Mouse (Mus musculus): ENCODE results near the gene Olfr656. TPM values are rescaled to one million over a fixed set of nuclear protein-coding genes. Genes with fewer than 3 reads are reported as not detected.

Gene Olfr656
- not detected in 2 replicates for polyA plus RNA-seq (2016; fragmentation: Nextera tagmentation; extraction: Ambion mirVana)

DNA sequence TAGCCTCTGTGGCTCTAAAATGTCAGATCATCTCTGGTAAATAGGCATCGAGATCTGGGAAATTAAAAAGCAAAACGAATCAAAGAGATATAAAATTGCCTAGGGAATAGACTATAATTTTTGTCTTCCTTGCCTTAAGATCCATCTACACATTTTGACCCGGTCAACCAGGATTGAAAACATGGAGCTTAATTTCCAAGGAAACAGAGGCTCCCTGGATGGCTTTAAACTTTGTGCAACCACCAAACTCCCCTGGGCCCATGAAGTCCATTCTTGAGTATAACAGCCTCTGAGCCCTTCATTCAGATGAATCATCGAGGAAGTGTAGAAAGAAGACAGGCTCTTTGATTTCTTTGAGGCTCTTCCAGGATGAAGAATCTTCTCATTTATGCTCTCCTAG, at the start of gene Olfr656:
Gene Olfr656, plus strand, starts transcription at position 301 of the 400 bp plus-strand sequence.
- H3K36me3 ChIP-seq, result no peaks in the 10 kb centered on the region
- no peaks in the 10 kb centered on the region for H3K4me1 ChIP-seq
- no peaks in the 10 kb centered on the region for H3K9me3 ChIP-seq
- ATAC-seq (ENCODE audit: low FRiP score, low read depth), result no peak
- WGBS, result 66% methylated on average over 4 of the region's 4 CpGs
- no peaks in the 10 kb centered on the region for H3K27me3 ChIP-seq
- H3K27ac ChIP-seq (replicated peaks), result no peak within 1 kb of the TSS
- H3K9ac ChIP-seq (replicated peaks), result no peak within 1 kb of the TSS
- H3K4me3 ChIP-seq, result no peak within 1 kb of the TSS
- no peak within 1 kb of the TSS for H3K4me2 ChIP-seq (replicated peaks)

DNA sequence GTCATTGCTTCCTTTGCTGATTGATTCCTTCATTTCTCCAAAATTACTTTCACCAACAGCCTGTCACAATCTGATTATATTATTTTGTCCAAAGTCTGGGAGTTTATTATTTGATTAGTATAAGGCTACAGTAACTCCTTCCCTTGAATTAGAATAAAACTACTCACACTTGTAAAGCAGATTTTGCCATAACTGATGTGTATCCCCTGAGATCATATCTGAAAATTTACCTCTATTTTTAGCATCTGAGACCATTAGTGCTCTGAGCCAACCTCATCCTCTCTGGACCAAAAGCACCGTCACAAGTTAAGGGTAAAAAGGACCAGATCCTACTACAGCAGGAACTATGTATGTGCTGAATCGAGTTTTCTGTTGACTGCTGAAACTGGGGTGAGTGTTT, 36.7 kb upstream of the Olfr656 start, which contains the start of gene Olfr653:
Gene Olfr653, plus strand, starts transcription at position 301 of the 400 bp plus-strand sequence.
- no peak within 1 kb of the TSS for H3K4me2 ChIP-seq (replicated peaks)
- no peak within 1 kb of the TSS for H3K27ac ChIP-seq (replicated peaks)
- H3K27me3 ChIP-seq, result no peaks in the 10 kb centered on the region
- WGBS, result 80% methylated on average over 2 of the region's 2 CpGs
- no peak within 1 kb of the TSS for H3K4me3 ChIP-seq
- H3K9ac ChIP-seq (replicated peaks), result no peak within 1 kb of the TSS
- no peaks in the 10 kb centered on the region for H3K9me3 ChIP-seq
- no peak for ATAC-seq (ENCODE audit: low FRiP score, low read depth)
- H3K4me1 ChIP-seq, result no peaks in the 10 kb centered on the region
- H3K36me3 ChIP-seq, result no peaks in the 10 kb centered on the region

DNA sequence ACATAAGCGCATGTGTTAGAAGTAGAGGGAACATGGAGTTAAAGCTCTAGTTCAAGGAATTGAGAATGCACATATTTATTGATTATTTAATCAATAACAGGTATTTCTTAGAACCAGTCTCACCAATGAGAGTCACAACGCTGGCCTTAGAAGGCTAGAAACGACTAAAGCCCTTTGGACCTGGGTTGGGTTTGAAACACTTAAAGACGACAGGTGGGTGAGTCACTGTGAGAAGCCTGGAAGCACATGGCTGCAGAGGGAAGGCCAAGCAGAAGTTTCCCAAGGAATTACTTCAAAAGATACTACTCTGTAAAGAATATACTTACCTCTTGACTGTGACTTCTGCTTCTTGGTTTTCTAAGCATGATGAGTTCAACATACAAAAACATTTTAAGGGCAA, 32.9 kb upstream of the Olfr656 start:
- 90% methylated on average over 4 of the region's 4 CpGs for WGBS
- Histone ChIP-seq H3K27me3 (no peaks in the 10 kb centered on the region), H3K9ac (replicated peaks) (no peak overlapping the region), H3K36me3 (no peaks in the 10 kb centered on the region), H3K9me3 (no peaks in the 10 kb centered on the region), H3K4me3 (no peak overlapping the region), H3K4me2 (replicated peaks) (no peak overlapping the region), H3K4me1 (no peaks in the 10 kb centered on the region), H3K27ac (replicated peaks) (no peak overlapping the region)
- ATAC-seq (ENCODE audit: low FRiP score, low read depth), result no peak

DNA sequence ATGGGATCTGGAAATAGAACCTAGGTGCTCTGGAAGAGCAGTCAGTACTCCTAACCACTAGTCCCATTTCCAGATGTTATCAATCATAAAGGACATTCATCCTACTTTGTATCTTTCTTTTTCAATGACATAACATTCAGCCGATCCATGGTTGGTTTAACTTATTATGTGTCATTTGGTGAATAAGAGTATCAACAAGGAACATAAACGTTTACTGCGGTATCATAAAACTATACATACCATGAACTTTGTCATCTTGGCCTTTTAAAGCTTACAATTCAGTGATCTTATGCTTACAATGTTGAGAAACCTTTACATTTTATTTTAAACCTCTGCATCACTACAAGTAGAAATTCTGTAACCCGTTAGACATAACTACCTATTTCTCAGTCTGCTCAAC, 32.3 kb upstream of the Olfr656 start:
- H3K27me3 ChIP-seq, result no peaks in the 10 kb centered on the region
- H3K9ac ChIP-seq (replicated peaks), result no peak overlapping the region
- 92% methylated on average over 4 of the region's 4 CpGs for WGBS
- H3K36me3 ChIP-seq, result no peaks in the 10 kb centered on the region
- H3K4me3 ChIP-seq, result no peak overlapping the region
- H3K27ac ChIP-seq (replicated peaks), result no peak overlapping the region
- no peak for ATAC-seq (ENCODE audit: low FRiP score, low read depth)
- no peaks in the 10 kb centered on the region for H3K9me3 ChIP-seq
- H3K4me2 ChIP-seq (replicated peaks), result no peak overlapping the region
- no peaks in the 10 kb centered on the region for H3K4me1 ChIP-seq

DNA sequence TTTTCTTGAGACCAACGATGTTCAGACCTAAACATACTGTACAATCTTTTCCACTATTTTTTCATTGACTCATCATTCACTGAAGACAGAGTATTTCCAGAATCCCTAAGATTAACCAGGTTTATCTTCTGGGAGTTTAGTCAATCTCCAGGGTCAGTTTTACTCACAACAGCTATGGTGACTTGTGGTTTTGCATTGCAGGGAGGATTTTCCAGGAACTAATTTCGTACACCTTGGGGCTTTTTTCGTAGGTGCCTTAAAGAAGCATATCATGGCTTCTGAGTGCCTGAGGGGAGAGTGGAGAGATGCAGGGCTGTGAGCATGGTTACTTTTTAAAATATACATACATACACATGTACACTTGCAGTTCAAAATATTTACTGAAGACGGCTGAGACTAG, 27.0 kb upstream of the Olfr656 start, which contains the start of gene Olfr654:
Gene Olfr654, plus strand, starts transcription at position 301 of the 400 bp plus-strand sequence.
- no peak within 1 kb of the TSS for H3K4me2 ChIP-seq (replicated peaks)
- no peak for ATAC-seq (ENCODE audit: low FRiP score, low read depth)
- no peaks in the 10 kb centered on the region for H3K4me1 ChIP-seq
- no peaks in the 10 kb centered on the region for H3K36me3 ChIP-seq
- WGBS, result 93% methylated on average over 4 of the region's 4 CpGs
- H3K9me3 ChIP-seq, result no peaks in the 10 kb centered on the region
- no peak within 1 kb of the TSS for H3K9ac ChIP-seq (replicated peaks)
- H3K4me3 ChIP-seq, result no peak within 1 kb of the TSS
- no peaks in the 10 kb centered on the region for H3K27me3 ChIP-seq
- H3K27ac ChIP-seq (replicated peaks), result no peak within 1 kb of the TSS

DNA sequence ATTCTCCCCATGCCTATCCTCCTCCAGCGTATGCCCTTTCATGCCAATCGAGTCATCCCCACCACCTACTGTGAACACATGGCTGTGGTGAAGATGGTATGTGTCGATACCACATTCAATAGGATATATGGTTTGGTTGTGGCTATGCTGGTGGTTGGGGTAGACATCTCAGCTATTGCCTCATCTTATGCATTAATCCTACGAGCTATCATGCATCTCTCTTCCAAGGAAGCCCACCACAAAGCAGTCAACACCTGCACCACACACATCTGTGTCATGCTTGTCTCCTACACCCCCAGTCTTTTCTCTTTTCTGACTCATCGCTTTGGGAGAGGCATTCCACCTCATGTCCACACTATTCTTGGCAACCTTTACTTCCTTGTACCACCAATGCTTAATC, 25.5 kb upstream of the Olfr656 start:
- H3K9me3 ChIP-seq, result no peaks in the 10 kb centered on the region
- no peaks in the 10 kb centered on the region for H3K4me1 ChIP-seq
- H3K9ac ChIP-seq (replicated peaks), result no peak overlapping the region
- no peaks in the 10 kb centered on the region for H3K36me3 ChIP-seq
- H3K27me3 ChIP-seq, result no peaks in the 10 kb centered on the region
- no peak for ATAC-seq (ENCODE audit: low FRiP score, low read depth)
- WGBS, result 82% methylated on average over 5 of the region's 5 CpGs
- H3K27ac ChIP-seq (replicated peaks), result no peak overlapping the region
- no peak overlapping the region for H3K4me3 ChIP-seq
- no peak overlapping the region for H3K4me2 ChIP-seq (replicated peaks)

DNA sequence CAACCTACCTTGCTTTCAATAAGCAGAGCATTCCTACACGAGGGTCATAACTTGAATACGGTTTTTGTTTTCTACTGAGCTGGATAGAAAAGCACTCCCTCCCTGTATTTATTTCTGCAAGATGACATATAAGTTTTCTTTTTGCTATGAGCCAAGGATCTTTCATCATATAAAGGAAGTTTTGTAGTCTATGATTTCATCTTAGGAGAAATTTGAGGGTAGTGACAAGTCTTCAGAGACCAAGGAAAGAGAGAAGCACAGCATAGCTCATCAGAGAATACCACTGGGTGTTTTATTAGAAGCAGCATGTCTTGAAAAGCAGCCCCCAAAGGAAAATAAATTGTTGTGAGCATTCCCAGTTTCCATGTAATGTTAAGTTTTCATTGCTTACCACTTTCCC, 12.1 kb upstream of the Olfr656 start, which contains the start of gene Olfr655:
Gene Olfr655, minus strand, starts transcription at position 101 of the 400 bp plus-strand sequence.
- H3K27ac ChIP-seq (replicated peaks), result no peak within 1 kb of the TSS
- no peak within 1 kb of the TSS for H3K4me3 ChIP-seq
- no peak within 1 kb of the TSS for H3K4me2 ChIP-seq (replicated peaks)
- 89% methylated on average over 2 of the region's 2 CpGs for WGBS
- H3K4me1 ChIP-seq, result no peaks in the 10 kb centered on the region
- no peaks in the 10 kb centered on the region for H3K9me3 ChIP-seq
- no peaks in the 10 kb centered on the region for H3K27me3 ChIP-seq
- H3K36me3 ChIP-seq, result no peaks in the 10 kb centered on the region
- ATAC-seq (ENCODE audit: low FRiP score, low read depth), result no peak
- no peak within 1 kb of the TSS for H3K9ac ChIP-seq (replicated peaks)

DNA sequence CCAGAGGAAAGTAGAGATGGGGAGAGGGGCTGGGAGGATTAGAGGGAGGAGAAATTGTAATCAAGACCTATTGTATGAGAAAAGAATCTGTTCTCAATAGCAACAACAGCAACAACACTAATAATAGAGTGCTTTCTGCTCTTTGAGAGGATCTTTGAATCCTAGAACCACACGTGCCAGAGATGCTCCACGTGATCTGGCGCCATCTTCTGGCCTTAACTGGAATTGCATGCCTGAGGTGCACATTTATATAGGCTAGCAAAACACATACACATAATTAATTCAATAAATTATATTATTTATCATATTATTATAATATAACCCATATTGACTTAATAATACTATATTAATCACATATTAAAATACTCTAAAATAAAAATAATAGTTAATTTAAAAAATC, 10.6 kb upstream of the Olfr656 start:
- H3K9ac ChIP-seq (replicated peaks), result no peak overlapping the region
- H3K4me3 ChIP-seq, result no peak overlapping the region
- no peak overlapping the region for H3K4me2 ChIP-seq (replicated peaks)
- no peaks in the 10 kb centered on the region for H3K9me3 ChIP-seq
- H3K27ac ChIP-seq (replicated peaks), result no peak overlapping the region
- H3K4me1 ChIP-seq, result no peaks in the 10 kb centered on the region
- H3K27me3 ChIP-seq, result no peaks in the 10 kb centered on the region
- WGBS, result 3% methylated on average over 3 of the region's 3 CpGs
- H3K36me3 ChIP-seq, result no peaks in the 10 kb centered on the region
- no peak for ATAC-seq (ENCODE audit: low FRiP score, low read depth)

DNA sequence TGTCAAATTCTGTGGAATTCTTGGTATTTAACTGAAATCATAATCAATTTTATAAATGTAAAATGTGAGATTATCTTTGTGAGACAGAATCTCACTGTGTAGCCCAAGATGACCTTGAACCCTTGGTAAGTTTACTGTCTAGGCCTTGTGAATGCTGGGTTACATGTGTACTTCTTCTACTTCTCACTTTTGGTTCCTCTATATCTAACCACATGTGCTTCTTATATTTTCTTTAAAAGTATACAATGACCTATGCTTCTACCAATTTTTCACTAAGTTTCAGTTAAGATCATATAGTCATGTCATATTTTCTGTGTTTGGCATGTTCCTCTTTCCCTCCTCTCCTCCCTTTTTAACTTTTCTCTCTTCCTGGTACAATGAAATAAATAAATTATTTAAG, 9.0 kb upstream of the Olfr656 start:
- no peak overlapping the region for H3K27ac ChIP-seq (replicated peaks)
- H3K4me2 ChIP-seq (replicated peaks), result no peak overlapping the region
- ATAC-seq (ENCODE audit: low FRiP score, low read depth), result no peak
- H3K9ac ChIP-seq (replicated peaks), result no peak overlapping the region
- no peaks in the 10 kb centered on the region for H3K36me3 ChIP-seq
- no peak overlapping the region for H3K4me3 ChIP-seq
- no peaks in the 10 kb centered on the region for H3K4me1 ChIP-seq
- no peaks in the 10 kb centered on the region for H3K9me3 ChIP-seq
- H3K27me3 ChIP-seq, result no peaks in the 10 kb centered on the region

DNA sequence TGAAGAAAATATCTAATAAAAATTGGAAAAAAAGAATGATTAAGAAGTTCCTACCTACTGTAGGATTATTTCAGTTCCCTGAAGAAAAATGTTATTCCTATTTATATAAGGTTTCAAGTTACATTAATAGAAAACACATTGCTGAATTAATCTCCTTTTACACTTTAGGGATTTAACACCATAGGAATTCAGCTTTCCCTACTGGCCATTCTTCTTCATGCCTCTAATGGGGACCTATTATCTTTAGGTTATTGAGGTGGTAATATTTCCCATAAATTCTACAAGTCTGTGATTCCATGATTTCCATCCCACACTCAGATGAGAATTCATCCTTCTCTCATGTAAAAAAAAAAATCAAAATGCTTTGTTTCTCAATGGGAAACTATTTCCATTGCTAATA, 10.7 kb downstream of the Olfr656 start, which contains the start of gene Olfr657:
Gene Olfr657, plus strand, starts transcription at position 301 of the 400 bp plus-strand sequence.
- no peak for ATAC-seq (ENCODE audit: low FRiP score, low read depth)
- Histone ChIP-seq H3K4me1 (no peaks in the 10 kb centered on the region), H3K4me2 (replicated peaks) (no peak within 1 kb of the TSS), H3K27ac (replicated peaks) (no peak within 1 kb of the TSS), H3K36me3 (no peaks in the 10 kb centered on the region), H3K9me3 (no peaks in the 10 kb centered on the region), H3K4me3 (no peak within 1 kb of the TSS), H3K9ac (replicated peaks) (no peak within 1 kb of the TSS), H3K27me3 (no peaks in the 10 kb centered on the region)

DNA sequence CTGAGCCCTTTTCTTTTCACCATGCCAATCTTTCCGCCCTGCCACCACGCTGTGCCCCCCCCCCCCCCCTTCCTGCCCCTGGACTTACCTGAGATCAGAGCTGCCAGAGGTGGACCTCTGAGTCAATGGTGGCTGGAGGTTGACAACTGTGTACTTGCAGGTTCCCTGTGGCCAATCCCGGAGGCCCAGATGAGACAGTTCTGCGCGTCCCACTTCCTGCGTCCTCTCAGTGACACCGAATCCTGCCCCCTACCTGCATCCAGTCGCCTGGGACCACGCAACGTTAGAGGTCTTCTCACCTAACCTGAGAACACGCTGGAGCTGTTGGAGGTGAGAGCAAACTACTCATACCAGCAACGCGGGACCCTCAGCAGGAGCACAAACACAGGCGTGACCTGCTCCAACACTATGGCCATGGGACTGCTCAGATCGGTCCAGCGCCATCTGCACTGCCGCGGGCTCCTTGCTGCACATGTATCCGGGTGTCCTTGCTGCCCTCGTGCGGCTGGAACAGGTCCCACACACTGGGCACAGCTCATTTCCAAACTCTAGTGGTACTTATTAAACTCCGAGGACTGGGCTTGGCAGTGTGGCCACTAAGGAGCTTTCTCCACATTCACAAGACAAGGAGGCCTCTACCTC, 33.2 kb downstream of the Olfr656 start, which contains the start of gene Olfr658:
Gene Olfr658, minus strand, starts transcription at position 465 of the 642 bp plus-strand sequence.
- WGBS, result 23% methylated on average over 21 of the region's 22 CpGs
- Histone ChIP-seq H3K9ac (replicated peaks) (no peak within 1 kb of the TSS), H3K4me2 (replicated peaks) (peak within 1 kb of the TSS; percentile 55), H3K36me3 (no peaks in the 10 kb centered on the region), H3K4me1 (no peaks in the 10 kb centered on the region), H3K27ac (replicated peaks) (no peak within 1 kb of the TSS), H3K4me3 (peak within 1 kb of the TSS; percentile 35), H3K9me3 (no peaks in the 10 kb centered on the region), H3K27me3 (no peaks in the 10 kb centered on the region)
- peak; percentile 98 for ATAC-seq (ENCODE audit: low FRiP score, low read depth)

DNA sequence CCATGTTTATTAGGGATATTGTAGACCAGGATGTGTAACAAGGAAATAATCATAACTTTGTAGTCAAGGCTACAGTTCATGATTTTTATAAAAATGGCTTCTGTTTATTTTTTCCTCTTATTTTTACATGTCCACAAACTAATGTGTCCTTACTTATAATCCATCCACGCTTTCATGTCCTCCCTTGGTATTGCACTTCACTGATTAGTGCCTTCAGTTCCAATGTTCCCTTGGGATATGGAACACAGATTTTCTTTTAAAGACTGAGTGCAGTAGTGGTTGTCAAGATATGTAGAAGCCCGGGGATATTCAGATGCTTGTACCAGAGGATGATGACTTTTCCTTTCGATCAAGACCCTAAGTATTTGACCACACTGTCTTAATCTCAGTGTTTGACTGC, 52.7 kb downstream of the Olfr656 start, which contains the start of gene Olfr659:
Gene Olfr659, plus strand, starts transcription at position 301 of the 400 bp plus-strand sequence.
- H3K4me3 ChIP-seq, result no peak within 1 kb of the TSS
- H3K4me2 ChIP-seq (replicated peaks), result no peak within 1 kb of the TSS
- H3K27ac ChIP-seq (replicated peaks), result no peak within 1 kb of the TSS
- no peaks in the 10 kb centered on the region for H3K36me3 ChIP-seq
- WGBS, result 84% methylated on average over 3 of the region's 3 CpGs
- H3K4me1 ChIP-seq, result no peaks in the 10 kb centered on the region
- no peak within 1 kb of the TSS for H3K9ac ChIP-seq (replicated peaks)
- H3K27me3 ChIP-seq, result no peaks in the 10 kb centered on the region
- ATAC-seq (ENCODE audit: low FRiP score, low read depth), result no peak
- no peaks in the 10 kb centered on the region for H3K9me3 ChIP-seq

Data from midbrain, embryonic 12.5 days (tissue).